Mouse (Mus musculus) spleen, adult 2 months (tissue): ENCODE measurements around the gene Babam2.

Experiments used
- CTCF ChIP-seq: fragments of 200-500 bp; IDR thresholded peaks from 2 replicates; pipeline ENCODE4 v1.5.1; 2011; ENCODE audit warnings: mild to moderate bottlenecking, inconsistent platforms; ENCODE audit not compliant: insufficient read depth, insufficient read length, insufficient replicate concordance; ENCODE audit errors: extremely low read depth
- POLR2A ChIP-seq: fragments of 200-500 bp; IDR thresholded peaks from 2 replicates; pipeline ENCODE4 v1.6.1; 2011; ENCODE audit warnings: low read depth, low read length, inconsistent platforms

DNA sequence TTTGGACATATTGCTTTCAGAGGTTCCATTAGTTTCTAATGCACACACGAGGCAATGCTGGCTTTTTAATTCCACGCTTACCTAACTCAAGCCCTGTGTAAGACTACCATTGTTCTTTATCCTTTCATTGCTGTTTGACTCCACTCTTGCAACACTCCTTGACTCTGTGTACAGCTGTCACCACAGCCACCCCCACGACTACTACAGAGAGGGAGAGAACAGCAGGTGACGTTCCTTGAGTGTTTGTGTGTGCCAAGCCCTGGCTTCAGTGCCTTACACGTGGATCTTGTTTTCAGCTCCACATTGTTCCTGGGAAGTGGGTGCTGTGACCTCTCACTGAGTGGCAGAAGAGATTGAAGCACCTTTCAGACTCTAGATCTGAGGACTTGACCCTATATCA is 269.3 kb downstream of the Babam2 start:
- TF ChIP-seq CTCF (no peak), POLR2A (no peak)
